ENCODE assay signal across 15 mouse cellular contexts in genomic region chrX:47820566-47820965, GRCm38 (mm10).
DNase-seq lines count a peak whose midpoint lies in the region; ATAC-seq and TF ChIP-seq lines count a peak whose summit lies in the region.
"Had no signal": no experiment of that assay in that cellular context is flagged by ENCODE, and none has a peak within 500 bp of the region (broad histone marks: within the 10 kb centered on the region; RNA-seq: fewer than 3 reads in every experiment).

No protein-coding gene starts in this region.

- intact Hi-C loops in gastrocnemius, adult 2 months (cut with DNase I) = no loop called here
- intact Hi-C loops in gastrocnemius, postnatal 14 days (cut with DNase I; ENCODE audit: low total_unique reads) = no loop called here

- no peaks in the 10 kb centered on the region for H3K9me3 ChIP-seq in liver, embryonic 12.5 days (replicated peaks)

- WGBS in liver, adult 2 months = 55% methylated on average over 2 of the region's 2 CpGs
- WGBS in liver, embryonic 12.5 days (ENCODE audit: insufficient replicate concordance) = 57% methylated on average over 2 of the region's 2 CpGs

- TF ChIP-seq CTCF in gastrocnemius, adult 2 months (IDR thresholded peaks at IDR 0.05) = peak; percentile 47
- peak; percentile 36 for TF ChIP-seq CTCF in liver, adult 2 months (IDR thresholded peaks at IDR 0.05; ENCODE audit: low read depth, low read length)

- ATAC-seq in liver, embryonic 12.5 days = no peak
- no peak for ATAC-seq in erythroid progenitor cell, adult 5-6 weeks (replicated peaks; ENCODE audit: low FRiP score, poor library complexity, severe bottlenecking)

- H3K9ac ChIP-seq in liver, adult 2 months (ENCODE audit: low read depth, low read length) = no peak overlapping the region
- no peak overlapping the region for H3K9ac ChIP-seq in liver, embryonic 12.5 days

- no peak overlapping the region for H3K27ac ChIP-seq in gastrocnemius, adult 2 months
- H3K27ac ChIP-seq in liver, adult 2 months (replicated peaks; ENCODE audit: insufficient read depth, low read depth, low read length) = no peak overlapping the region
- H3K27ac ChIP-seq in liver, embryonic 12.5 days = no peak overlapping the region

- H3K4me3 ChIP-seq in gastrocnemius, adult 2 months = no peak overlapping the region
- H3K4me3 ChIP-seq in liver, adult 2 months (ENCODE audit: insufficient read depth, low read depth, low read length) = no peak overlapping the region
- no peak overlapping the region for H3K4me3 ChIP-seq in liver, embryonic 12.5 days
- H3K4me3 ChIP-seq: myocyte had no signal

- TF ChIP-seq POLR2A in liver, adult 2 months (IDR thresholded peaks at IDR 0.05; ENCODE audit: extremely low read depth, insufficient read depth, low read length) = no peak

- no peaks in the 10 kb centered on the region for H3K4me1 ChIP-seq in liver, adult 2 months (ENCODE audit: control insufficient read depth, insufficient read depth, low read length)
- H3K4me1 ChIP-seq in liver, embryonic 12.5 days = no peaks in the 10 kb centered on the region

- no peak for DNase-seq in gastrocnemius, adult 2 months
- DNase-seq in gastrocnemius, postnatal 14 days = no peak
- DNase-seq in liver, adult 2 months (ENCODE audit: extremely low read depth, low read depth, low spot score) = peak; percentile 12
- peak; percentile 5 for DNase-seq in MN1 (ENCODE audit: low spot score)
- DNase-seq in retina, embryonic 14.5 days (ENCODE audit: low spot score) = peak; percentile 58
- DNase-seq in urinary bladder, postnatal 14 days (ENCODE audit: low spot score) = no peak
- DNase-seq: cerebellum, postnatal 36 days; heart, postnatal 4 days; kidney, postnatal 25 days; left cerebral cortex, postnatal 4 days; lung, postnatal 4 days; thymus, postnatal 4 days had no signal

- no peak overlapping the region for H3K4me2 ChIP-seq in liver, embryonic 12.5 days

- H3K36me3 ChIP-seq in liver, adult 2 months (ENCODE audit: control insufficient read depth, insufficient read depth, low read length) = no peaks in the 10 kb centered on the region
- H3K36me3 ChIP-seq in liver, embryonic 12.5 days = no peaks in the 10 kb centered on the region

- no peaks in the 10 kb centered on the region for H3K79me2 ChIP-seq in liver, adult 2 months (ENCODE audit: control insufficient read depth, insufficient read depth, low read length)

- H3K27me3 ChIP-seq in liver, adult 2 months (ENCODE audit: control insufficient read depth, insufficient read depth, low read length) = no peaks in the 10 kb centered on the region
- no peaks in the 10 kb centered on the region for H3K27me3 ChIP-seq in liver, embryonic 12.5 days (replicated peaks)

Comparison
In these comparisons a context has a peak if more than half of its experiments do, and no peak if none do; other contexts are left out.
1. DNase-seq: peak in liver, adult 2 months (single experiment), MN1 (single experiment) and retina, embryonic 14.5 days (single experiment); none in gastrocnemius, adult 2 months (single experiment), gastrocnemius, postnatal 14 days (single experiment) and urinary bladder, postnatal 14 days (single experiment).